Mouse (Mus musculus) gastrocnemius, adult 8-10 months (tissue): ENCODE measurements around the gene Spock3. TPM values are rescaled to one million over a fixed set of nuclear protein-coding genes. Genes with fewer than 3 reads are reported as not detected.
"Not testable (repeated sequence)": the region's sequence is repeated elsewhere in the genome, so short reads cannot be mapped to it uniquely, and the experiment has no call there.

Source experiments
- DNase-seq, 2 experiments: peaks; one replicate each; pipeline ENCODE4 v3.0.0; 2022; ENCODE audit warnings: low spot score in 2 of 2
- total RNA-seq, 4 experiments: library from RNA; stranded (reverse); gene quantifications; 2 replicates each; pipeline ENCODE4 v1.2.4; 2022

Gene Spock3
- total RNA-seq: under 1 TPM; 0.08 to 0.25 (median 0.16) TPM

- no peak for DNase-seq
These were observed at the start of gene Spock3 for GRCm38 (mm10) chr8:62950709-62951108. Gene Spock3, plus strand, starts transcription at chr8:62951009.

- DNase-seq: no peak
These were observed 645 bp downstream of the Spock3 start for GRCm38 (mm10) chr8:62951173-62952134.

- no peak for DNase-seq
These were observed 1.7 kb downstream of the Spock3 start for GRCm38 (mm10) chr8:62952481-62952880.

GRCm38 (mm10) chr8:62962608-62963007, 11.8 kb downstream of the Spock3 start:
- DNase-seq: no peak

- no peak for DNase-seq
These were observed 19.1 kb downstream of the Spock3 start for GRCm38 (mm10) chr8:62969802-62970372.

- DNase-seq: no peak
These were observed 138.2 kb downstream of the Spock3 start for GRCm38 (mm10) chr8:63088984-63089383.

GRCm38 (mm10) chr8:63098200-63098599, 147.4 kb downstream of the Spock3 start:
- DNase-seq: no peak

- no peak for DNase-seq
These were observed 159.0 kb downstream of the Spock3 start for GRCm38 (mm10) chr8:63109761-63110160.

GRCm38 (mm10) chr8:63112919-63113318, 162.1 kb downstream of the Spock3 start:
- no peak for DNase-seq

- no peak for DNase-seq
These were observed 169.7 kb downstream of the Spock3 start for GRCm38 (mm10) chr8:63120508-63120907.

GRCm38 (mm10) chr8:63135406-63135805, 184.6 kb downstream of the Spock3 start:
- DNase-seq: peak in 1 of 2 experiments; percentile 4

- not testable (repeated sequence) for DNase-seq
These were observed 213.1 kb downstream of the Spock3 start for GRCm38 (mm10) chr8:63163861-63164260.

- DNase-seq: no peak
These were observed 214.5 kb downstream of the Spock3 start for GRCm38 (mm10) chr8:63165326-63165725.

GRCm38 (mm10) chr8:63169956-63170355, 219.1 kb downstream of the Spock3 start:
- DNase-seq: no peak

- DNase-seq: no peak
These were observed 230.5 kb downstream of the Spock3 start for GRCm38 (mm10) chr8:63181272-63181671.

GRCm38 (mm10) chr8:63258812-63259385, 308.1 kb downstream of the Spock3 start:
- no peak for DNase-seq

GRCm38 (mm10) chr8:63262516-63262915, 311.7 kb downstream of the Spock3 start:
- DNase-seq: no peak

GRCm38 (mm10) chr8:63335366-63335765, 384.6 kb downstream of the Spock3 start:
- DNase-seq: no peak

- DNase-seq: no peak
These were observed 417.8 kb downstream of the Spock3 start for GRCm38 (mm10) chr8:63368580-63368979.

- no peak for DNase-seq
These were observed 446.9 kb downstream of the Spock3 start for GRCm38 (mm10) chr8:63397659-63398058.
